Comparison of ENCODE assay signal across 9 mouse cellular contexts in genomic region chr1:79581136-79581679, GRCm38 (mm10).
DNase-seq lines count a peak whose midpoint lies in the region; ATAC-seq and TF ChIP-seq lines count a peak whose summit lies in the region.
"Had no signal": no experiment of that assay in that cellular context is flagged by ENCODE, and none has a peak within 500 bp of the region (broad histone marks: within the 10 kb centered on the region; RNA-seq: fewer than 3 reads in every experiment).

No protein-coding gene starts in this region.

- H3K27me3 ChIP-seq in spleen, adult 2 months (ENCODE audit: control insufficient read depth, insufficient read depth, low read length), result no peaks in the 10 kb centered on the region
- H3K27me3 ChIP-seq in intestine, embryonic 14.5 days (replicated peaks; ENCODE audit: control insufficient read depth, insufficient read depth, low read length), result no peaks in the 10 kb centered on the region

- TF ChIP-seq POLR2A in spleen, adult 2 months (IDR thresholded peaks at IDR 0.05; ENCODE audit: low read depth, low read length), result no peak

- WGBS in spleen, adult 2 months, result 25% methylated on average over 15 of the region's 15 CpGs
- 9% methylated on average over 15 of the region's 15 CpGs for WGBS in intestine, embryonic 14.5 days

- H3K4me1 ChIP-seq in spleen, adult 2 months (ENCODE audit: control insufficient read depth, insufficient read depth, insufficient read length), result no peaks in the 10 kb centered on the region; the same call in 1 of the 2 replicates
- H3K4me1 ChIP-seq in intestine, embryonic 14.5 days (replicated peaks; ENCODE audit: control insufficient read depth, insufficient read depth, low read length), result no peaks in the 10 kb centered on the region

- H3K4me2 ChIP-seq in intestine, embryonic 14.5 days (ENCODE audit: low read length), result peak overlapping the region; percentile 56

- H3K27ac ChIP-seq in spleen, adult 2 months (ENCODE audit: insufficient read depth, low read length), result no peak overlapping the region
- H3K27ac ChIP-seq in gastrocnemius, adult 2 months, result no peak overlapping the region
- H3K27ac ChIP-seq in intestine, embryonic 14.5 days (ENCODE audit: low read depth), result no peak overlapping the region

- H3K4me3 ChIP-seq in spleen, adult 2 months (ENCODE audit: extremely low read depth, insufficient read depth, insufficient read length), result no peak overlapping the region
- H3K4me3 ChIP-seq in gastrocnemius, adult 2 months, result peak overlapping the region; percentile 32
- peak overlapping the region; percentile 24 for H3K4me3 ChIP-seq in intestine, embryonic 14.5 days (ENCODE audit: low read depth, low read length)

- H3K36me3 ChIP-seq in spleen, adult 2 months (ENCODE audit: control insufficient read depth, insufficient read depth, low read length), result no peaks in the 10 kb centered on the region
- H3K36me3 ChIP-seq in intestine, embryonic 14.5 days (ENCODE audit: control insufficient read depth, insufficient read depth, low read length), result no peaks in the 10 kb centered on the region
- H3K36me3 ChIP-seq: G1E had no signal

- ATAC-seq in intestine, embryonic 14.5 days (replicated peaks; ENCODE audit: low FRiP score, low TSS enrichment, low read depth), result 0 out of 2 replicates have a peak, but pooled peaks have one; percentile 78
- peak; percentile 85 for ATAC-seq in megakaryocyte progenitor cell, adult 5-6 weeks (replicated peaks; ENCODE audit: poor library complexity)

- DNase-seq in spleen, adult 2 months (ENCODE audit: low read depth in 1 of 2, low spot score in 2 of 2), result peak; percentile 4 to 29
- DNase-seq in spleen, adult 12 weeks (ENCODE audit: low spot score), result no peak
- DNase-seq in cerebellum, postnatal 25 days, result peak; percentile 77 to 83
- DNase-seq in gastrocnemius, adult 2 months, result peak; percentile 41
- DNase-seq in intestine, embryonic 14.5 days (ENCODE audit: low spot score), result peak; percentile 71
- peak; percentile 49 to 82 for DNase-seq in left cerebral cortex, adult 9 months (ENCODE audit: low spot score in 2 of 2)
- peak; percentile 51 for DNase-seq in right cerebral cortex, postnatal 4 days

- H3K9ac ChIP-seq in intestine, embryonic 14.5 days (ENCODE audit: low read length), result peak overlapping the region; percentile 14; the same call in 1 of the 2 replicates

- no peak for TF ChIP-seq CTCF in spleen, adult 2 months (IDR thresholded peaks at IDR 0.05; ENCODE audit: extremely low read depth, insufficient read depth, insufficient read length, insufficient replicate concordance)
- no peak for TF ChIP-seq CTCF in gastrocnemius, adult 2 months (IDR thresholded peaks at IDR 0.05)

- no peaks in the 10 kb centered on the region for H3K9me3 ChIP-seq in intestine, embryonic 14.5 days (ENCODE audit: control insufficient read depth, low read length)
- H3K9me3 ChIP-seq: G1E had no signal

- intact Hi-C loops in gastrocnemius, adult 2 months (cut with DNase I), result no loop called here
